17 mouse cellular contexts compared by ENCODE assay signal in genomic region chr2:156682965-156683364, GRCm38 (mm10).
DNase-seq lines count a peak whose midpoint lies in the region; ATAC-seq and TF ChIP-seq lines count a peak whose summit lies in the region.
"Had no signal": no experiment of that assay in that cellular context is flagged by ENCODE, and none has a peak within 500 bp of the region (broad histone marks: within the 10 kb centered on the region; RNA-seq: fewer than 3 reads in every experiment).

No protein-coding gene starts in this region.

- no peak overlapping the region for H3K4me2 ChIP-seq in forebrain, embryonic 13.5 days
- H3K4me2 ChIP-seq in lung, embryonic 14.5 days, result no peak overlapping the region
- H3K4me2 ChIP-seq: limb, embryonic 15.5 days; lung, embryonic 15.5 days; stomach, embryonic 15.5 days had no signal

- H3K9ac ChIP-seq in forebrain, embryonic 13.5 days, result no peak overlapping the region
- H3K9ac ChIP-seq in lung, embryonic 14.5 days, result no peak overlapping the region
- H3K9ac ChIP-seq: limb, embryonic 15.5 days; lung, embryonic 15.5 days; stomach, embryonic 15.5 days had no signal

- DNase-seq in forebrain, embryonic 10.5 days (ENCODE audit: extremely low spot score, low spot score), result no peak
- DNase-seq in lung, embryonic 14.5 days, result peak; percentile 8
- no peak for DNase-seq in lung, postnatal 10 days
- DNase-seq in c-Kit-positive CD71-negative TER-119-negative erythroid progenitor cells, embryonic 14.5 days (ENCODE audit: low read depth), result peak; percentile 19
- no peak for DNase-seq in kidney, adult 8-10 months
- no peak for DNase-seq in cerebellum, postnatal 25 days
- DNase-seq: cerebellum, postnatal 36 days; heart, adult 2 months; heart, postnatal 10 days; kidney, postnatal 14 days; thymus, postnatal 4 days had no signal

- no peak for ATAC-seq in forebrain, embryonic 13.5 days
- no peak for ATAC-seq in lung, embryonic 14.5 days (ENCODE audit: insufficient read depth)
- ATAC-seq: inflammation-experienced regulatory T-cells, adult 6 months had no signal

- no peak overlapping the region for H3K4me3 ChIP-seq in forebrain, embryonic 10.5 days
- no peak overlapping the region for H3K4me3 ChIP-seq in forebrain, embryonic 13.5 days
- no peak overlapping the region for H3K4me3 ChIP-seq in lung, embryonic 14.5 days (ENCODE audit: low read depth, low read length)
- H3K4me3 ChIP-seq in C2C12 (ENCODE audit: insufficient read depth, poor library complexity, severe bottlenecking), result no peak overlapping the region
- H3K4me3 ChIP-seq: heart, adult 2 months; limb, embryonic 15.5 days; lung, embryonic 15.5 days; stomach, embryonic 15.5 days had no signal

- H3K79me3 ChIP-seq in C2C12 (ENCODE audit: low read depth), result no peaks in the 10 kb centered on the region

- peaks cover 33% of the 10 kb centered on the region for H3K4me1 ChIP-seq in forebrain, embryonic 10.5 days
- peaks cover 16% of the 10 kb centered on the region for H3K4me1 ChIP-seq in forebrain, embryonic 13.5 days
- H3K4me1 ChIP-seq in lung, embryonic 14.5 days (ENCODE audit: insufficient read depth), result no peaks in the 10 kb centered on the region
- H3K4me1 ChIP-seq: limb, embryonic 15.5 days; lung, embryonic 15.5 days; stomach, embryonic 15.5 days had no signal

- H3K27ac ChIP-seq in forebrain, embryonic 10.5 days, result 0 out of 2 replicates have a peak overlapping the region, but pooled peaks have one; percentile 20
- H3K27ac ChIP-seq in forebrain, embryonic 13.5 days, result no peak overlapping the region
- H3K27ac ChIP-seq in lung, embryonic 14.5 days (ENCODE audit: low read depth), result no peak overlapping the region
- H3K27ac ChIP-seq: heart, adult 2 months; limb, embryonic 15.5 days; lung, embryonic 15.5 days; stomach, embryonic 15.5 days had no signal

- H3K79me2 ChIP-seq in C2C12 (ENCODE audit: control insufficient read depth, insufficient read depth), result no peaks in the 10 kb centered on the region

- WGBS in forebrain, embryonic 10.5 days, result 69% methylated on average over 12 of the region's 12 CpGs
- WGBS in forebrain, embryonic 13.5 days, result 53% methylated on average over 12 of the region's 12 CpGs
- WGBS in lung, embryonic 14.5 days, result 39% methylated on average over 12 of the region's 12 CpGs

- no peaks in the 10 kb centered on the region for H3K36me3 ChIP-seq in forebrain, embryonic 10.5 days (replicated peaks)
- H3K36me3 ChIP-seq in forebrain, embryonic 13.5 days (ENCODE audit: poor library complexity, severe bottlenecking), result no peaks in the 10 kb centered on the region
- H3K36me3 ChIP-seq in lung, embryonic 14.5 days (ENCODE audit: insufficient read depth), result no peaks in the 10 kb centered on the region
- H3K36me3 ChIP-seq in C2C12 (ENCODE audit: control insufficient read depth, insufficient read depth), result no peaks in the 10 kb centered on the region
- H3K36me3 ChIP-seq: limb, embryonic 15.5 days; lung, embryonic 15.5 days; stomach, embryonic 15.5 days had no signal

- TF ChIP-seq CTCF in lung, embryonic 14.5 days (IDR thresholded peaks at IDR 0.05; ENCODE audit: low read depth), result no peak
- no peak for TF ChIP-seq CTCF in C2C12 (IDR thresholded peaks at IDR 0.05; ENCODE audit: control insufficient read depth, insufficient read depth, insufficient read length)

- no peaks in the 10 kb centered on the region for H3K9me3 ChIP-seq in forebrain, embryonic 10.5 days
- no peaks in the 10 kb centered on the region for H3K9me3 ChIP-seq in forebrain, embryonic 13.5 days (replicated peaks)
- no peaks in the 10 kb centered on the region for H3K9me3 ChIP-seq in lung, embryonic 14.5 days (ENCODE audit: low read depth, low read length)
- H3K9me3 ChIP-seq: limb, embryonic 15.5 days; lung, embryonic 15.5 days; stomach, embryonic 15.5 days had no signal

- no peaks in the 10 kb centered on the region for H3K27me3 ChIP-seq in forebrain, embryonic 10.5 days (ENCODE audit: poor library complexity, severe bottlenecking)
- no peaks in the 10 kb centered on the region for H3K27me3 ChIP-seq in forebrain, embryonic 13.5 days
- H3K27me3 ChIP-seq in lung, embryonic 14.5 days (ENCODE audit: insufficient read depth, low read length), result no peaks in the 10 kb centered on the region
- peaks cover 94% of the 10 kb centered on the region for H3K27me3 ChIP-seq in C2C12 (ENCODE audit: control insufficient read depth, insufficient read depth, insufficient read length)
- H3K27me3 ChIP-seq: lung, embryonic 15.5 days; stomach, embryonic 15.5 days had no signal

- H3ac ChIP-seq in C2C12 (ENCODE audit: control insufficient read depth, insufficient read length, low read depth), result no peak overlapping the region

TF ChIP-seq in C2C12, 6 proteins besides CTCF, POLR2A, EP300 and RAD21:
- no peak for TF ChIP-seq USF1 (IDR thresholded peaks at IDR 0.05; ENCODE audit: low read depth)
- peak; percentile 19 for TF ChIP-seq MYOD1 (IDR thresholded peaks at IDR 0.05; ENCODE audit: control insufficient read depth, insufficient read length, low read depth)
TF ChIP-seq in C2C12: peak in this region for 1.

Comparison
In these comparisons a context has a peak if more than half of its experiments do, and no peak if none do; other contexts are left out.
1. DNase-seq: peak in lung, embryonic 14.5 days (single experiment) and c-Kit-positive CD71-negative TER-119-negative erythroid progenitor cells, embryonic 14.5 days (single experiment); none in forebrain, embryonic 10.5 days (single experiment), lung, postnatal 10 days (single experiment), kidney, adult 8-10 months (0 of 2) and cerebellum, postnatal 25 days (0 of 2).